Mouse (Mus musculus): ENCODE results near the gene Aig1. TPM values are rescaled to one million over a fixed set of nuclear protein-coding genes. Genes with fewer than 3 reads are reported as not detected.

The Aig1 gene
- polyA plus RNA-seq, 1 experiment from 2014 or later, result 30.7 TPM

DNA sequence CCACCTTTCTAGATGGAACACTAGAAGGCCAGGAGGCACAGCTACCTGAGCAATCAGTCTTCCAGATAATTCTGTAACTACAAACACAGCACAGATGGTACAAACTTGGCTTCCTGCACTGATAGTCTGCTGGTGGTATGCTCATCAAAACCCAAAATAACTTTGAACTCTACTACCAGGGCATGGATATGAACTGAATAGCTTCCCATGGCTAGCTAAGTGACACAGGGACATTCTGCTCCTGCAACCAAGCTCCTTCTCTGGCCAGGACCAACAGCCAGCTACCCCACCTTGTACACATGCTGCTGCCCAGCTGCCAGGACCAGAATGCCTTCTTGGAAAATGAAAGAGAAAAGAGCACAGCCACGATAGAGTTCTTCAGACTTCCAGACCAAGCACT, 60.5 kb downstream of the Aig1 start:
- Histone ChIP-seq H3K9ac (no peak overlapping the region), H3K27me3 (no peaks in the 10 kb centered on the region), H3K4me1 (no peaks in the 10 kb centered on the region), H3K36me3 (no peaks in the 10 kb centered on the region), H3K4me3 (no peak overlapping the region), H3K27ac (no peak overlapping the region), H3K4me2 (no peak overlapping the region), H3K9me3 (no peaks in the 10 kb centered on the region)
- WGBS, result 90% methylated on average over 1 of the region's 1 CpGs
- ATAC-seq (ENCODE audit: insufficient number of reproducible peaks, insufficient read depth, low FRiP score, low TSS enrichment, low read depth), result no peak

DNA sequence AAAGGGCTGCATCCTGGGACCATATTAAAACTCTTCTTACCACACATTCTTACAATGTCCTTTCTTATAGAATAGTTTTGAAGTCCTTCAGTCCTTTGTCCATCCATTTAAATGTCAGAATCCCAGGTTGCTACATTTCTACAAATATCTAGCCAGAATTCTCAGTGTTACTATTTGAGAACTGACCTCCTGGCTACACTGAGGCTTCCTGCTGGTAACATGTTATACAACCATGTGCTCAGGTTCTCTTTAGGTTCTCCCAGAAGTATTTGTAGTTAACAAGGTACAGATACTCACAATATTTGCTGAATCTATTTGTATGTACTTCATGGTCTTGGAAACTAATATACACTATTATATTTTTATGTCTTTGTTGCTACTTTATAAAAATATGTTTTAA, 62.0 kb downstream of the Aig1 start:
- H3K27me3 ChIP-seq, result no peaks in the 10 kb centered on the region
- H3K4me1 ChIP-seq, result no peaks in the 10 kb centered on the region
- no peaks in the 10 kb centered on the region for H3K36me3 ChIP-seq
- H3K4me2 ChIP-seq, result no peak overlapping the region
- H3K9ac ChIP-seq, result no peak overlapping the region
- no peak overlapping the region for H3K4me3 ChIP-seq
- no peak for ATAC-seq (ENCODE audit: insufficient number of reproducible peaks, insufficient read depth, low FRiP score, low TSS enrichment, low read depth)
- H3K9me3 ChIP-seq, result no peaks in the 10 kb centered on the region
- no peak overlapping the region for H3K27ac ChIP-seq

DNA sequence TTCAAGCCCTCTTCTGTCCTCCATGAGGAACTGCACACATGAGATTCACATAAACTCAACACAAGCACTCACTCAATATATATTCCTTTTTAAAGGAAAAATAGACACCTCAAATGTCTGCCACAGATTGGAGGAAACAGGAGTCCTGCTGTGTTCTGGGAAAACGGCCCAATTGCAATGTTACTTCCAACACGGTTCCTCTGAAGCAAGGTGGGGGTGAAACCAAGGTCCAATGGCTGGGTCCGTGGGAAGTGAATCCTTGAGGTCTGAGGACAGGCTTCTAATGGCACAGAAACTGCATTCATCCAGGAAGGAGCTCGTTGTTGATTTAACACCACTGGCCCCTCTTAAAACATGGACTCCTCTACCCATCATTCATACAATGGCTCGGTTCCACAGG, 67.5 kb downstream of the Aig1 start:
- no peaks in the 10 kb centered on the region for H3K4me1 ChIP-seq
- WGBS, result 89% methylated on average over 5 of the region's 5 CpGs
- H3K27ac ChIP-seq, result no peak overlapping the region
- H3K27me3 ChIP-seq, result no peaks in the 10 kb centered on the region
- ATAC-seq (ENCODE audit: insufficient number of reproducible peaks, insufficient read depth, low FRiP score, low TSS enrichment, low read depth), result no peak
- peaks cover 8% of the 10 kb centered on the region for H3K36me3 ChIP-seq
- H3K9ac ChIP-seq, result no peak overlapping the region
- H3K9me3 ChIP-seq, result 0 out of 2 replicates have a peak, but pooled peaks cover 6% of the 10 kb centered on the region
- H3K4me2 ChIP-seq, result no peak overlapping the region
- no peak overlapping the region for H3K4me3 ChIP-seq

DNA sequence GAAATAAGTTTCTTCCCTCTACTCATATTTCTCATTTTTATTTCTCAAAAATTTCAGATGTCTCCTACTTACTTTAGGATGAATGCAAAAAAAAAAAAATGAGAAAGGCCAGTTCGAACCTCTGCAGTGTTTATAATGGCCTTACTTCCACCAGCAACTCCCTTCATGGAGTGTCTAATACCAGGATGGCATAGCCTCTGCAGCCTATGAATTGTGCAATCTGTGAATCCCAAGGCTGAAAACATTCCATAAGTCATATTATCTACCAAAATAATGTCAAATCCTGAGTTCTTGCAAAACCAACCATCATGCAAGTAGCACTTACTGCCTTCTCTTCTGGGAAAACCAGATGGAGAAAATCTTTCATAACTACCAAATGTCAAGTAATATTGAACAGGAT, 75.3 kb downstream of the Aig1 start:
- Histone ChIP-seq H3K27me3 (no peaks in the 10 kb centered on the region), H3K9ac (no peak overlapping the region), H3K27ac (no peak overlapping the region), H3K4me1 (no peaks in the 10 kb centered on the region), H3K9me3 (0 out of 2 replicates have a peak, but pooled peaks cover 2% of the 10 kb centered on the region), H3K4me2 (no peak overlapping the region), H3K4me3 (no peak overlapping the region), H3K36me3 (no peaks in the 10 kb centered on the region; the same call in 1 of the 2 replicates)
- no peak for ATAC-seq (ENCODE audit: insufficient number of reproducible peaks, insufficient read depth, low FRiP score, low TSS enrichment, low read depth)
- WGBS, result 91% methylated on average over 1 of the region's 1 CpGs

DNA sequence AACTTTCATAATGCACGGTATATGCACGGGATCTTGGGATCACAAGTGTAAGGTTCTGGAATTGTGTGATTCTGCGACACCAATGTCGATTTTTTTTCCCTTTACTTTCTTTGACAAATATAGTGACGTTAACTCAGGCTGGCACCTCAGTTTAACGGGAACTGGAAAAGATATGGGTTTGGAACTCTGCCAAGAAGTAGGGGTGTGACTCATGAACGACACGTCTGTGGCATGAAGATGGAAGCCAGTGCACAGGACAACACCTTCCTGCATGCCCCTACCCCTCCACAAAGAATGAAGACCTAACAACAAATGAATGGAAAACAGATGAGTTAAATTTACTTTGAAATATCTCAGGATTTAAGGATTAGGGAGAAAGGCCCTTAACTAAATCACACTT, 76.0 kb downstream of the Aig1 start:
- Histone ChIP-seq H3K27me3 (no peaks in the 10 kb centered on the region), H3K9ac (no peak overlapping the region), H3K4me3 (no peak overlapping the region), H3K9me3 (0 out of 2 replicates have a peak, but pooled peaks cover 2% of the 10 kb centered on the region), H3K4me2 (no peak overlapping the region), H3K36me3 (no peaks in the 10 kb centered on the region), H3K4me1 (peaks cover 1% of the 10 kb centered on the region; the same call in 1 of the 2 replicates), H3K27ac (no peak overlapping the region)
- WGBS, result 76% methylated on average over 8 of the region's 8 CpGs
- ATAC-seq (ENCODE audit: insufficient number of reproducible peaks, insufficient read depth, low FRiP score, low TSS enrichment, low read depth), result no peak

DNA sequence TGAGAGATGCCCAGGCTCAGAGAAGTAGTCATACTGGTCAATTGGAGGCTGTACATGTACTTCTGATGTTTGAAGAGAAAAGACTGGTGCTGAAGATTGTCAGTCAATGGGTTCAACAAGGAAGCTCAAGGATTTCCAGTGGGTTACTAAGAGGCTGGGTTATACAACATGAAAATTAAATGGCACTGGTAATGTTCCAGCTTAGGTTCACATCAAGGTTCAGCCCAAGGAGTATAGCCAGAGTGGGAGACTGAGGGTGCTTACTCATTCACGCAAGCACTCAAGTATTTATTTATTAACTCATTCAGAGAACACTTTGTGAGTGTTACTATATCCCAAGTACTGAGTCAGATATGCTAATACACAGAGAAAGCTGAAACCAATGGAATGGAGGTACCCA, 79.2 kb downstream of the Aig1 start:
- H3K36me3 ChIP-seq, result no peaks in the 10 kb centered on the region
- no peak overlapping the region for H3K4me2 ChIP-seq
- no peaks in the 10 kb centered on the region for H3K27me3 ChIP-seq
- 94% methylated on average over 1 of the region's 1 CpGs for WGBS
- H3K9ac ChIP-seq, result no peak overlapping the region
- H3K27ac ChIP-seq, result no peak overlapping the region
- H3K4me3 ChIP-seq, result no peak overlapping the region
- 0 out of 2 replicates have a peak, but pooled peaks cover under 1% of the 10 kb centered on the region for H3K9me3 ChIP-seq
- peaks cover 3% of the 10 kb centered on the region; the same call in 1 of the 2 replicates for H3K4me1 ChIP-seq
- no peak for ATAC-seq (ENCODE audit: insufficient number of reproducible peaks, insufficient read depth, low FRiP score, low TSS enrichment, low read depth)

DNA sequence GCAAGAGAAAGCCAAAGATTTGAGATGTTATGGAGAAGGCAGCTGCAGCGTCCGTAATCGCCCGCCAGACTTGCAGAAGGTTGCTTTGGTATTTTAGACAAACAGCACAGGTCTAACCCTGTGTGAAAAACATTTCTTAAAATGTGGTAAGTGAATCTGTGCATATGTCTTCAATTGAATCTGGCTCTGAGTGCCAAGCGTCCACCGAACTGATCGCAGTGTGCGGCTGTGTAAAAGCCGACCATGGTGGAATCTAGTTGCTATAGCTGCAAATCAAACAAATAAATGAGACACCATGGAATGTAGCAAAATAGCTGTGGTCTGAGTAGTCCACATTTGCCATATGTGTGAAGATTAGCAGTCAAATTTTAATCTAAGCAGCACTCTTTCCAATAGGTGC, 80.7 kb downstream of the Aig1 start:
- H3K9ac ChIP-seq, result no peak overlapping the region
- no peak overlapping the region for H3K4me3 ChIP-seq
- H3K4me1 ChIP-seq, result peaks cover 3% of the 10 kb centered on the region; the same call in 1 of the 2 replicates
- H3K4me2 ChIP-seq, result 0 out of 2 replicates have a peak overlapping the region, but pooled peaks have one; percentile 16
- H3K9me3 ChIP-seq, result no peaks in the 10 kb centered on the region
- WGBS, result 61% methylated on average over 9 of the region's 9 CpGs
- H3K27ac ChIP-seq, result peak overlapping the region; percentile 58; the same call in 1 of the 2 replicates
- no peak for ATAC-seq (ENCODE audit: insufficient number of reproducible peaks, insufficient read depth, low FRiP score, low TSS enrichment, low read depth)
- no peaks in the 10 kb centered on the region for H3K27me3 ChIP-seq
- no peaks in the 10 kb centered on the region for H3K36me3 ChIP-seq

DNA sequence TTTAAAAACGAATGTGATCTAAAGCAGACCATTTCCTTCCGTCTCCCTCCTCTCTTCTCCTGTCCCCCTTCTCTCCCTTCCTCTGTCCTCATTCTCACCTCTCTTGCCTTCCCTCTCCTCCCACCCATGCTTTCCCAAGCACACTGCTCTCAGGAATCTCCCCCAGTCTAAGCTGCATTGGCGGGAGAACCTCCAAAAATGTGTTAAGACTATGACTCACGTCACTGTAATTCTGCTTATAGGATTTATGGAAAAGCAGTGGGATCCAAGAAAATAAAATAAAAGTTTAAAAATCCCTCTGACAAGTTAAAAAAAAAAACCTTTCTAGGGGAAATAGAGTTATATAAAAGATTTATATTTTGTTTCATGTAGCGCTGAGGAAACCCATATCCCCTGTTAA, 86.0 kb downstream of the Aig1 start:
- Histone ChIP-seq H3K4me1 (peaks cover 2% of the 10 kb centered on the region; the same call in 1 of the 2 replicates), H3K4me2 (no peak overlapping the region), H3K27me3 (no peaks in the 10 kb centered on the region), H3K27ac (no peak overlapping the region), H3K36me3 (no peaks in the 10 kb centered on the region), H3K9ac (no peak overlapping the region), H3K4me3 (no peak overlapping the region), H3K9me3 (no peaks in the 10 kb centered on the region)
- WGBS, result 80% methylated on average over 5 of the region's 5 CpGs
- ATAC-seq (ENCODE audit: insufficient number of reproducible peaks, insufficient read depth, low FRiP score, low TSS enrichment, low read depth), result no peak

DNA sequence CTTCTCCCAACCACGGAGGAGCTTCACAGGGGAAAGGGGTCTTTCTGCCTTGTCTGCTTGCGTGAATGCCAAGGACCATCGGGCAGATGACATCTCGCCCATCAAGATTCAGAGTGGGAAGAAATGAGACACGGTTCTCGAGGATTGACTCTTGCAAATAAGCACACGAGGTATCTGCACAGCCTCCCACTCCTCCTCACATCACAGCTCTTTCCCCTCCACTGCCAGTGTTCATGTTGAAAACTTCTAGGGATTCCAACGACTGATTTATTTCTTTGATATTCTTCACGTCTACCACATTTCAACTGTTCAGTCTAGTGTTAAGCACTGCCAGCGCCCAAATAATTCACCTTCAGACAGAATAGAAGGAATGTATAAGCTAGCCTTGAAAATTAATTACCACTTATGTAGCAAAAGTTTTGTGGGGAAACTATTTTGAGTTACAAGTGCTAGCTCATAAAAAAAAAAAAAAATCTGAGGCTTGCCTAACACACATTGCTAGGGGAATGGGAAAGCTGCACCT, 86.5 kb downstream of the Aig1 start:
- WGBS, result 87% methylated on average over 10 of the region's 10 CpGs

DNA sequence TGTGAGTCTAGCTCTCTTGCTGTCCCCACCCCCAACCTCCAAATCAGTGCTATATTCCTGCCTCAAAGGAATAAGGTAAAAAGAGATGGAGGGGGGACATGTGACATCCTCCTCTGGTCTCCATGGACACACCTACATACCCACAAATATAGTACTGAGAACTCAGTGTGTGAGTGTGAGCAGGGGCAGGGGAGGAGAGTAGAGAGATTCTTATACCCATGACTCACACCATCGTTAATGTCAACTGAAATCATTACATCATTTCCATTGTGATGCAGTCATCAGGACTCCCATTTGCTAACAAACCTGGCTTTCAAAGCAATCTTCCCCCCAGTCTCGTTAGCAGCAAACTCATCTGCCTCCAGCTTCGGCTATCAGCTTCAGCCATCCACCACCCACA, 92.8 kb downstream of the Aig1 start:
- H3K4me2 ChIP-seq, result no peak overlapping the region
- ATAC-seq (ENCODE audit: insufficient number of reproducible peaks, insufficient read depth, low FRiP score, low TSS enrichment, low read depth), result no peak
- no peak overlapping the region for H3K9ac ChIP-seq
- H3K4me3 ChIP-seq, result no peak overlapping the region
- H3K4me1 ChIP-seq, result 0 out of 2 replicates have a peak, but pooled peaks cover 4% of the 10 kb centered on the region
- H3K27me3 ChIP-seq, result no peaks in the 10 kb centered on the region
- no peak overlapping the region for H3K27ac ChIP-seq
- 83% methylated on average over 3 of the region's 3 CpGs for WGBS
- no peaks in the 10 kb centered on the region for H3K36me3 ChIP-seq
- H3K9me3 ChIP-seq, result no peaks in the 10 kb centered on the region

More for the DNA sequence above, 86.5 kb downstream of the Aig1 start:
- H3K4me3 ChIP-seq, result no peak overlapping the region
- H3K4me1 ChIP-seq, result no peaks in the 10 kb centered on the region
- no peak overlapping the region for H3K4me2 ChIP-seq
- no peak overlapping the region for H3K9ac ChIP-seq
- H3K9me3 ChIP-seq, result no peaks in the 10 kb centered on the region
- no peak for ATAC-seq (ENCODE audit: insufficient number of reproducible peaks, insufficient read depth, low FRiP score, low TSS enrichment, low read depth)
- H3K36me3 ChIP-seq, result no peaks in the 10 kb centered on the region
- no peaks in the 10 kb centered on the region for H3K27me3 ChIP-seq
- H3K27ac ChIP-seq, result no peak overlapping the region

DNA sequence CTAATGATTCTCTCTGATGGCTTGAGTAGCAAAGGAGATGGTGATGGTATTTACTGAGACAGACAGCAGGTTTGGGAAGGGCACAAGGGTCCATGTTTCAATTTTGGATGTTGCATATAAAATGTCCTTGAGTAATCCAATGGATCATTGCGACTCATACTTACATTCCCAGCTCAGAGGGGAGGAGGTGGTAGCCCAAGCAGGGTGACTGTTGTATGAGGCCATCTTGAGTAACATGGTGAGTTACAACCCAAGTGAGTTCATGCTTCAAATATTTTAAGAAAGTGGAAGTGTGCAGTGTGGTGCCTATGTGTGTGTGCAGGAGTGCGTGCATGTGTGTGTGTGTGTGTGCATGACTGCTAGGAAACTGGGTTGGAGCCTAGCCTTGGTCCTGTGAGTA, 93.4 kb downstream of the Aig1 start:
- Histone ChIP-seq H3K9ac (no peak overlapping the region), H3K36me3 (no peaks in the 10 kb centered on the region), H3K4me1 (0 out of 2 replicates have a peak, but pooled peaks cover 9% of the 10 kb centered on the region), H3K27me3 (no peaks in the 10 kb centered on the region), H3K9me3 (no peaks in the 10 kb centered on the region), H3K4me2 (no peak overlapping the region), H3K27ac (no peak overlapping the region), H3K4me3 (no peak overlapping the region)
- ATAC-seq (ENCODE audit: insufficient number of reproducible peaks, insufficient read depth, low FRiP score, low TSS enrichment, low read depth), result no peak
- 97% methylated on average over 2 of the region's 2 CpGs for WGBS

DNA sequence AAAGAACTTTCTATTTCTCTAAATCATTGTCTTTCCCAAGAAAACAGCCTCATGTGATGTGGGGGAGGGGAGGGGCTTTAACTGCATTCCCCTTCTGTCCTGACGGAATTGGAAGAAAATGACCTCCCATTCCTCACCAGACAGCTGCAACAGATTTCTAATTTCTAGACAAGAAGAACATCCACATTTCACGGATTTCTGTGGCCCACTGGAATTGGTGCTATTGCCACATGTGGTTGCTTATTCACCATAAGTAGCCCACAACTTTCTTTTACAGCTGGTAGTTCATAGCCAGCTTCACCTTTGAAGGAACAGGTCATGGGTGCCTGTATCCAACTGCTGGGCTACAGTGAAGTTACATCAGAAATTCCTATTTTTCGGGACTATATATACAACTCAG, 93.9 kb downstream of the Aig1 start:
- Histone ChIP-seq H3K27ac (no peak overlapping the region), H3K9me3 (no peaks in the 10 kb centered on the region), H3K4me3 (no peak overlapping the region), H3K4me2 (no peak overlapping the region), H3K9ac (no peak overlapping the region), H3K27me3 (no peaks in the 10 kb centered on the region), H3K36me3 (no peaks in the 10 kb centered on the region), H3K4me1 (0 out of 2 replicates have a peak, but pooled peaks cover 9% of the 10 kb centered on the region)
- ATAC-seq (ENCODE audit: insufficient number of reproducible peaks, insufficient read depth, low FRiP score, low TSS enrichment, low read depth), result no peak
- 71% methylated on average over 3 of the region's 3 CpGs for WGBS
